Mouse (Mus musculus) stomach, postnatal 0 days (tissue): ENCODE results near the gene Ffar4.

ENCODE experiments used
- CTCF ChIP-seq: IDR thresholded peaks from 2 replicates; pipeline ENCODE4 v1.5.1; 2016; ENCODE audit warnings: antibody characterized with exemption, low read depth, mild to moderate bottlenecking, moderate library complexity
- EP300 ChIP-seq: optimal IDR thresholded peaks from 2 replicates; pipeline ENCODE3; 2016; ENCODE audit warnings: antibody characterized with exemption

DNA sequence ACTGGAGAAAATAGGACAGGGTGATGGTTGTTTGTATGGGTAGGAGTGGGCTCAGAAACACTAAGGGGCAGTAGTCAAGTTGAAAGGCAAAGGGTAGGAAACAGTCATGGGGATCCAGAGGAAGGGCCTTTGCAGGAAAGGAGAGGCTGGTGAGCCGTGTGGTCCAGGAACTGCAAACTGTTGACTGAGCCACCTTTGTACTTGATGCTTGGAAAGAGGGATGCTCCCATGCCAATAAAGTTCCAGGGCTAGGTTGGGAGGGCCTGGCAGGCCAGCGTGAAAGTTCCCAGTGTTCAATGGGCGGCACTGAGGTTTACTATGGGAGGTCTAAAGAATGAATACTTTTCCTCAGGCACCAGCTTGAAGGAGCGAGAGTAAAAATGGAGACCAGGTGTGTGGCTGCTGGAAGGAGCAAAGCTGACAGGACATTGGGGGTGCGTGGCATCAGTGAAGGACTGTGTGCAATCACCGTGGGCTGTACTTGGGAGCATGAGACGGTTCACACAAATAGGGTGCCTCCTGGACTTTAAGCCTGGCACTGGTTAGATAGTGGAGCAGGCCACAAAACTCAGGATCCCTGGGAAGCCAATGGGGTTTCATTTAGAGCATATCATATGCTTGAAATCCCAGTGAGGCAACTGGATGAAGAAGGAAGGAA is 18.1 kb downstream of the Ffar4 start:
- TF ChIP-seq EP300 (no peak), CTCF (no peak)
